Mouse (Mus musculus): ENCODE results near the gene Cyb561d2.

Cyb561d2 gene

DNA sequence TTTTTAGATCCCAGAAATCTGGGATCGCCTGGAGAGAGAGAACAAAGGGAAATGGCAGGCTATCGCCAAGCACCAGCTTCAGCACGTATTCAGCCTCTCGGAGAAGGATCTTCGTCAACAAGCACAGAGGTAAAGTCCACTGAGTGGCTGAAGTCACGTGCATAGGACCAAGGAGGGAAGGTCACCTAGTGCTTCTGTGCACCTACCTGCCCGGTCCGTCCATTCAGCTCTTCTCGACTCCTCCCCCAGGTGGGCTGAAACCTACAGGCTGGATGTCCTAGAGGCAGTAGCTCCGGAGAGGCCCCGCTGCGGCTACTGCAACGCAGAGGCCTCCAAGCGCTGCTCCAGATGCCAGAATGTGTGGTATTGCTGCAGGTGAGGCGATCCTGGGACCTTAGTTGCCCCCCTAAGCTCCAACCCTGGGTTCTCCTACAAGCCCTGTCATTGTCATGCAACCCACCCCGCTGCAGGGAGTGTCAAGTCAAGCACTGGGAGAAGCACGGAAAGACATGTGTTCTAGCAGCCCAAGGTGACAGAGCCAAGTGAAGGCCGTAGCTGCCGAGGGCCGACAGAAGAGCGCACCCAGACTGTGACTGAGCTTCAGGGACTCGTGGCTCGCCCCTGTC, 8.6 kb upstream of the Cyb561d2 start:
- no peak for DNase-seq (ENCODE audit: low spot score in 2 of 2)

DNA sequence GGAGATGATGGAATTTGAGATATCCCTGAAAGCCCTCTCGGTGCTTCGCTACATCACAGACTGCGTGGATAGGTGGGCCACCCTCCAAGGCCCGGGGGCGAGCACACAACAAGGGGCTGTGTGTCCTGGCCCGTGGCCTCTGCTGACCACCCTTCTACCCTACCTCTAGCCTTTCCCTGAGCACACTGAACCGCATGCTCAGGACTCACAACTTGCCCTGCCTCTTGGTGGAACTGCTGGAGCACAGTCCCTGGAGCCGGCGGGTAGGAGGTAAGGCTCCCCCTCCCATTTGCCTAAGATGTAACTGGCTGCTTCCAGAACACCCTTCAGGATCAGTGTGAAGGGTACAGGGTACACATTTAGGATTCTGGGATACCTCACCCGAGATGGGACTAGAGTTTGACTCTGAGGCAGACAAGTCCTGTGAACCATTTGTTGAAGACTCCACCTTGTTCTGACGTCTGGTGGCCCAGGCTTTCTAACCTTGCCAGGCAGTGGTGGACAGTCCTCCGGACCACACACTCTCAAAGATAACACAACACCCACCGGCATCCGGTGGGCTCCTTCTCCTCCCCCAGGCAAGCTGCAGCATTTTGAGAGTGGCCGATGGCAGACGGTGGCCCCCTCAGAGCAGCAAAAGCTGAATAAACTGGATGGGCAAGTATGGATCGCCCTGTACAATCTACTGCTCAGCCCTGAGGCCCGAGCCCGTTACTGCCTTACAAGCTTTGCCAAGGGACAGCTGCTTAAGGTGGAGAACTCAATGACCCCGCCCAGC, 7.5 kb upstream of the Cyb561d2 start:
- DNase-seq (ENCODE audit: low spot score in 2 of 2): no peak

DNA sequence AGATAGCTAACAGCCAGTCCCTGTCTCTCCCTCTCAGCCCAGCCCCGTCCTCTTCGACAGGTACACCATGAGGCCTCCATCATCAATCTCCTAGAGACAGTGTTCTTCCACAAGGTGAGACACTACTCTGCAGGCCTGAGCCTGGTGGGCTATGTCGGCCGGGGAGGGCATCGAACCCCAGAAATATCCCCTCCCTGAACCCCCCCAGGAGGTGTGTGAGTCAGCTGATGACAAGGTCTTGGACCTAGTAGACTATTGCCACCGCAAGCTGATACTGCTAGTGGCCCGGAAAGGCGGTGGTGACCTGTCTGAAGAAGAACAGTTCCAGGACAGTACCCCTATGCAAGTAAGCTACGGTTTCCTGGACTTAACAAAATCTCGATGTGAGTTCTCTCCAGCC, 6.8 kb upstream of the Cyb561d2 start:
- no peak for DNase-seq (ENCODE audit: low spot score in 2 of 2)

DNA sequence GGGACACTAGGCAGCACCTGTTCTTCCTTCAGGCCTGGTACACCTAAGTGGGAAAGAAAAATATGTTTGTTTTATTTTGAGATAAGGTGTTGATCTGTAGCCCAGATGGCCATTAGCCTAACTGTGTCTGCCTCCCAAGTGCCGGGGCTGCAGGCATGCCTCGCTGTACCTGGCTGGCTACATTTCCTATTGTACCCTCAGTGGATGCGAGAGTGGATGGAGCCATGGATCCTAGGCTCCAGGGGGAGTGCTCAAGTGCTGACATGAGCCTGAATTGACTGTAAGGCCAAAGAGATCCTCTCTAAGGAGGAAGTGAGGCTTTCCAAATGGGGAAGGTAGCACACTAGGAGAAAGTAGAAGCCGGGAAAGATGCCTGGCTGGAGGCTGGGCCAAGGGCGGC, 6.0 kb upstream of the Cyb561d2 start:
- DNase-seq (ENCODE audit: low spot score in 2 of 2): no peak

DNA sequence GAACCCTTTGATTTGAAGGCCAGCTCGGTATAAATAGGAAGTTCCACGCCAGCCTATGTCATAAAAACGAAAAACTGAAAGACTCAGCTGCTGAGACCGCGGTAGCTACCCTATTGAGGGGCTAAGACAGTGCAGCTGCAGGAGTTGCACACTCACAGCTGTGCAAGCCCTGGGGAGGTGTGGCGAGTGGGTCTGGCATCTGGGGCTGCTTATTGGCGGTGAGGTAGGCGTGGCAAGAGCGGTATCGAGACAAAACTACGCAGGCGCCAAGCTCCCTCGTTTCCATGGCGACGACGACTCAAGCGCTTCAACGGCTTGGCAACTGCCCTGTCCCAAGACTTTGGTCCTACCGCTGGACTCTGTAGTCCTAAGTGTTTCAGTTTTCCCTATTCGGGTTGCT, 5.0 kb upstream of the Cyb561d2 start, which contains the start of gene Zmynd10:
Gene Zmynd10 (plus strand): TSS at position 273 of the 400 bp plus-strand sequence.
- DNase-seq (ENCODE audit: low spot score in 2 of 2): peak; percentile 69 to 82

DNA sequence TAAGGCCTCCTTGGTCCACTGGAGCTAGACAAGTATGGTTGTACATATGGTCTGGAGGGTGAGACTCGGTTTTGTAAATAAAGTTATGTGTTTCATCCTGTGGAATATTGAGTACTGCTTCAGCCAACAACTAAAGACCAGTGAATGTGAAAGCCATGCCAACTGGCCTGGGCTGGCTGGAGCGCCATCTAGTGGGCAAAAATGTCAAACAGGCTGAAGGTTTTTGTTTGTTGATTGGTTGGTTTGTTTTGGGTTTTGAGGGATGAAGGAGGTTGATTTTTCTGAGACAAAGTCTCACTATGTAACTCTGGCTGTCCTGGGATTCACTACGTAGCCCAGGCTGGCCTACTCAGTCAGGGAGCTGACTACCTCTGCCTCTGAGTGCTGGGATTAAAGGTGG, 3.6 kb upstream of the Cyb561d2 start:
- DNase-seq (ENCODE audit: low spot score in 2 of 2): peak; percentile 56 to 80

DNA sequence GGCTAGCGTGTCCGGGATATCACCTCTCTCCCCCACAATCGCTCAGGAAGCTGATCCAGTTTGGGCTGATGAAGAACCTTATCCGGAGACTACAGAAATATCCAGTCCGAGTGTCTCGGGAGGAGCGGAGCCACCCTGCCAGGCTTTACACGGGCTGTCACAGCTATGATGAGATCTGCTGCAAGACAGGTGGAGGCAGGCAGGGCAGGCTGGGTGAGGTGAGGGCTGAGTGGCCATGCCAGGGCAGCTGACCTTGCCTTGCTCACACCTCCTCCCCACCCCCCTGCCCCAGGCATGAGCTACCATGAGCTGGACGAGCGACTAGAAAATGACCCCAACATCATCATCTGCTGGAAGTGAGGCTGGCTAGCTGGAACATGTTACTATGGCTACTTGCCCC, 3.2 kb upstream of the Cyb561d2 start:
- DNase-seq (ENCODE audit: low spot score in 2 of 2): no peak

DNA sequence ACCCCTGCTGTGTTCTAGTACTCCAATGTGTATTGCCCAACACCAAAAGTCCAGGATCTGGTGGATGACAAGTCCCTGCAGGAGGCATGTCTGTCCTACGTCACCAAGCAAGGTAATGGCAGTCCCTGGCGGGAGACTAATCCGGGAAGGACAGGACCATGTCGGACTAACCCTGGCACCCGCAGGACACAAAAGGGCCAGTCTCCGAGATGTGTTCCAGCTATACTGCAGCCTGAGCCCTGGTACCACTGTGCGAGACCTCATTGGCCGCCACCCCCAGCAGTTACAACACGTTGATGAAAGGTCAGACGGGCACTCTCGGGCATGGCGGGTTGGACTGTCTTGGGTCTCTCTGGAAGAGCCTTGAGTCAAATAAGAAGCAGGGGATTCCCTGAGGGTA, 2.7 kb upstream of the Cyb561d2 start:
- DNase-seq (ENCODE audit: low spot score in 2 of 2): no peak

DNA sequence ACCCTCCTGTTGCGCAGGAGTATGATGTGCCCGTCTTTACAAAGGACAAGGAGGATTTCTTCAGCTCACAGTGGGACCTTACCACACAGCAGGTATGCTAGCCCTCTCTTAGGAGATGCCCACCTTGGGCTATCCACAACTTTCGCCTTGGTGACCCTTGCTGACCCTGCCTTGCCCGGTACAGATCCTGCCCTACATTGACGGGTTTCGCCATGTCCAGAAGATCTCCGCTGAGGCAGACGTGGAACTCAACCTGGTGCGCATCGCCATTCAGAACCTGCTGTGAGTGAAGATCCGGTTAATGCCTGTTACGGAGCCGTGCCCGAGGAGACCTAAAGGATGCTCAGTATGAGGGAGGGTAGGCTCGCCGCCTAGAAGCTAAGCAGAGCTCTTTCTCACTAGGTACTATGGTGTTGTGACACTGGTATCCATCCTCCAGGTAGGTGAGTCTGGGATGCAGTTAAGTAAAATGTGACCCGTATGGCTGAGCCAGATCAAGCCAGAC, 2.3 kb upstream of the Cyb561d2 start:
- DNase-seq (ENCODE audit: low spot score in 2 of 2): no peak

DNA sequence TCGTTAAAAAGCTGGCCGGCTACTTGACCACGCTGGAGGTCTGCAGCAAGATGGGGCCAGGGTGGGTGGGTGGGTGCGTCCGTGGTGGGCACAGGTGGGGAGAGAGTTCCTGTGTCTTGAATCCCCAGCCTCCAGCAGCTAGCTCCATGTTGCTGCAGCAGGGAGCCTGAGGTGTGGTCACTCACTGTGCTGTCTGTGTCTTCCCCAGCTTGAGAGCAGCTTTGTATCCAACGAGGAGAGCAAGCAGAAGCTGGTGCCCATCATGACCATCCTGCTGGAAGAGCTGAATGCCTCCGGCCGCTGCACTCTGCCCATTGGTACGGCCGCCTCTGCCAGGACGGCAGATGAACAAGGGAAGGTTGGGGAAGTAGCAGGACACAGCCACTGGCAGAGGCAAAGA, 1.3 kb upstream of the Cyb561d2 start:
- DNase-seq (ENCODE audit: low spot score in 2 of 2): no peak

DNA sequence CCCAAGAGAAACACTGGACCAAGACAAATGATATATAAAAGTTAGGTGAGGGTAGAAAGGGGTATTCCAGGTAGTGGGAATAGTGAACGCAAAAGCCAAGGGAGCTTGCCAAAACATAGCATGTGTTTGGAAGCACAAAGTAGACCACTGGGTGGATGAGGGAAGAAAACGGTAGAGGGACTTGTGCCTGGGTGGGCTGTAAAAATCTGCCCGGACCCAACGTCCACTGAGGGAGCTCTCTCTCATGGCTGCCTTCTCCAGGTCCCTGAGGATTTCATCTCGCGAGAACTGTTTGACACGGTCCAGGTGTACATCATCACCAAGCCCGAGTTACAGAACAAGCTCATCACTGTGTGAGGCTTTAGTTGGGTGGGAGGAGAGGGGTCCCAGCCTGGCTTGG, 728 bp upstream of the Cyb561d2 start:
- no peak for DNase-seq (ENCODE audit: low spot score in 2 of 2)

DNA sequence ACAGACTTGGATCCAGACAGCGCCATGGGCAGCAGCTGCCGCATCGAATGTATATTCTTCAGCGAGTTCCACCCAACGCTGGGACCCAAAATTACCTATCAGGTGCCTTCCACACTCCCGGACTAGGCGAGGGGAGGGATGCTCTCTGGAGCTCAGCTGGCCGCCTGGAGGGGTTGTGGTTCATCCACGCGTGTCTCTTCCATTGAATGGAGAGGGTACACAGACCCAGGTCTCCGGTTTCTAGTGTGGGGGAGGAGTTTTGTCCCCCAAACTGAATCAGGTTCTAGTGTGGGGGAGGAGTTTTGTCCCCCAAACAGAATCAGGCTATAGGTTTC, 326 bp upstream of the Cyb561d2 start:
- no peak for DNase-seq (ENCODE audit: low spot score in 2 of 2)

DNA sequence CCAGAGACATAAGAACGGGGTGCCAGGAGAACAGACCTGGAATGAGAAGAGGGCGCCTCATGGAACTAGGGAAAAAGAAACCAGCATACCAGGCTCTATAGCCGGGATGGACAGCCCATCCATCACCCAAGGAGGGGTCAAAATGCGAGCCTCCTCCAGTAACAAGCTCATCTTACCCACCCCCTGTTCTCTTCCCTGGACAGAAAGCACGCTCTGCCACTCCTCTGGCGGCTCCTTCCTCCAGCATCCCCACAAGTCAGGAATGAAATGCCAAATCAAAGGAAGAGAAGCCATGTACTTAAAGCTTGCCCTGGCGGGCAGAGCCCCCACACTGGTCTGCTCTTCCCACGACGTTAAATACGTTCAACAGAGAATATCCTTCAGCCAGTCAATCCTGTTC, 988 bp downstream of the Cyb561d2 start:
- DNase-seq (ENCODE audit: low spot score in 2 of 2): no peak

DNA sequence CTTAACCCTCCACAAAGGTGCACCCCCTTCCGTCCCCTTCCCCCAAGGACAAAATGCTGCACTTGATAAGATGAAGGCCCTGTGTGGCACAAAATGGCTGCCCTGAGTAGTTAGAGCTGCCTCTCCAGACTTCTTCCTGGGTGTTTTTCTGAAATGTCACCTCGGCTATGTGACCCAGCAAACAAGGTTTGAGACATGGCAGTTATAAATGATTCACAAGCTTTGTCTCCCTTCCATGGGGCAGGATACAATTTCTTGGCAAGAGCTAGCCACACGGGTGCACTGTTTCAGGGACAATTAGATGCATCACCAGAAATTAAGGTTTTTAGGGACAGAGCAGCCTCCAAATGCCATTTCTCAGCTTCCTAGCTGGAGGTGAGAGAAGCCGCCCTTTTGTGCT, 1.6 kb downstream of the Cyb561d2 start:
- no peak for DNase-seq (ENCODE audit: low spot score in 2 of 2)

DNA sequence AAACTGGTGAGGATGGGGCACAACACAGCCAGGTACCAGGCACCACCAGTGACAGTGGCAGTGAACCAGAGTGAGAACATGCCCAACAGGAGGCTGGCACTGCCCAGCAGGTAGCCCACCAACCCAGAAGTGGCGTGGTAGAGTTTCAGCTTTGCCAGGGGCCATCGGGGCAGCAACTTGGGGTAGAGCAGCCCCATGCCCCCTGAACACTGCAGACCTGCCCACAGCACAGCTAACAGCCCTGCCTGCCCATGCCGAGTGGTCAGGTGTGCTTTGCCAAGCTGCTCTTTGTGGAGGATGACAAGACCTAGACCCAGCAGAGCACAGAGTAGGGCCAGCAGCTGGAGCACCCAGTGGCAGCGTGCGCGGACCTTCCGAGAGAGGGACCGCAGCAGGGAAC, 2.1 kb downstream of the Cyb561d2 start:
- DNase-seq (ENCODE audit: low spot score in 2 of 2): no peak

DNA sequence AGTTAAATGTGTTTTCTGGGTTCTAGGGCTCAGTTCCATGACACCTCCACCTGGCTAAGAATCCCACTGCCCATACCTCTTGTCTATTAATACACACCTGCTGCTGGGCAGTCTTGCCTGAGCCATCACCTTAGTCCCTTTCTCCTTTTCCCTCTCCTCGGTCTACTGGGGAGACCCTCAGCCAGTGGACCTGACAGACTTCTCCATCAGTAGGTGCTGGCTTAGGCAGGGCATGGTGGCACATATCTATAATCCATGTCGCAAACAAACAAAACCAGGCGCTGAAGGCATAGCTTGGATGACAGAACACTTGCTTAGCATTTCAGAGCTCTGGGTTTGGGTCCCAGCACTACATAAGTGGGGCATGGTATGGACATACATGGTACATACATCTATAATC, 3.3 kb downstream of the Cyb561d2 start:
- DNase-seq (ENCODE audit: low spot score in 2 of 2): no peak

DNA sequence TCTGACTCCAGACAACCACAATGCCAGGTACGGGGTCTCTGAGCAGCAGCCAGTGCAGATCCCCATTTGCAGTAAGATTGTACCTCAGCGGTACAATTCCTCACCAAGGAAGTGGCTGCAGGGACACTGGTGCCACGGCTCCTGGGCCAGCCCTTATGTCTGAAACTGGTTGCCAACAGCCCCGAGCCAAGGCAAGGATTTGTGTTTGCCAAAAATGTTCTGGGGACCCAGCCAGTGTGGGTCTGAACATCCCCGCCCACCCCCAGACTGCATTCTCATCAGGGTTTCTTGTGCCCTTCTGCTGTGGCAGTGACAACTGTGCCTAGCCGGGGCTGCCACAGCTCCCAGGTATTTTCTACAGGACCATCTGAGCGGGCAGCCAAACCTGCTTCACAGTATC, 3.8 kb downstream of the Cyb561d2 start:
- DNase-seq (ENCODE audit: low spot score in 2 of 2): no peak

DNA sequence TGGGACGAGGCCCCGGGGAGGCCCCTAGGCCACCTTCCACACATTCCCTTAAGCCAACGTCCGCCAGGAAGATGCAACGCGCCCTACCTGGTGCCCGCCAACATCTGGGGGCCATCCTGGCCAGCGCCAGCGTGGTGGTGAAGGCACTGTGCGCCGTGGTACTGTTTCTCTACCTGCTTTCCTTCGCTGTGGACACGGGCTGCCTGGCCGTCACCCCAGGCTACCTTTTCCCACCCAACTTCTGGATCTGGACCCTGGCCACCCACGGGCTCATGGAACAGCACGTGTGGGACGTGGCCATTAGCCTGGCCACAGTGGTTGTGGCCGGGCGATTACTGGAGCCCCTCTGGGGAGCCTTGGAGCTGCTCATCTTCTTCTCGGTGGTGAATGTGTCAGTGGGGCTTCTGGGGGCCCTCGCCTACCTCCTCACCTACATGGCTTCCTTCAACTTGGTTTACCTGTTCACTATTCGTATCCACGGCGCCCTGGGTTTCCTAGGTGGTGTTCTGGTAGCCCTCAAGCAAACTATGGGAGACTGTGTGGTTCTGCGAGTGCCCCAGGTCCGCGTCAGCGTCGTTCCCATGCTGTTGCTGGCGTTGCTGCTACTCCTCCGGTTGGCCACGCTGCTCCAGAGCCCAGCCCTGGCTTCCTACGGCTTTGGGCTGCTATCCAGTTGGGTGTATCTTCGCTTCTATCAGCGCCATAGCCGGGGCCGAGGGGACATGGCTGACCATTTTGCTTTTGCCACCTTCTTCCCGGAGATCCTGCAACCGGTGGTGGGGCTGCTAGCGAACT, 7.4 kb downstream of the Cyb561d2 start:
- peak in 1 of 2 experiments; percentile 25 for DNase-seq (ENCODE audit: low spot score in 2 of 2)

DNA sequence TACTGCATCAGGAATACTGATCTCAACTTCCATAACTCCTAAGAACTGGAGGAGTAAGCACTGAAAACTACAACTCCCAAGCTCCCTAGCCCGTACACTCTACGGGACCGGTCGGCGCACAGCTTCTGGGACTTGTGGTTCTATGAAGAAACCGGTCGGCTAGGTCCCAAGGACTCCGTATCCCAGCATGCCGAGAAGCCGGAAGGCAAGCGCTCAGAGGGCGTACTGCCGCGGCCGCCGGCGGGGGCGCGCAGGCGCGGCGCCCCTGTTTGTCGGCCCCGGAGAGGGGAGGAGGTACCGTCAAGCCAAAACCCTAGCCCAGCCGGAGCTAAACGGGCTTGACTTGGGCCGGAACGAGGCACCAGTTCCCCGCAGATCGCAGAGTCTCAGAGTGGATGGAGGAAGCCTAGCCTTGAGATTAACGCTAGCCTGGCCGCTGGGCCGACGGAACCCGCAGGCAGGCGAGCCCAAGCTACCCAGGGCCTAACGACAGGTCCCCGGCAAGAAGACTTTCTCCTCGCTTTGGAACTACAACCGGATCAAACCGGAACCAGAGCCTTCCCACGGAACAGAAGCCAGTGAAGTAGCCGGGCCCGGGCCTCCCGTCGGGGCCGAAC, 8.1 kb downstream of the Cyb561d2 start, which contains the start of gene Tmem115:
Gene Tmem115 (plus strand): TSS at position 155 of the 617 bp plus-strand sequence.
- peak; percentile 71 to 81 for DNase-seq (ENCODE audit: low spot score in 2 of 2)

DNA sequence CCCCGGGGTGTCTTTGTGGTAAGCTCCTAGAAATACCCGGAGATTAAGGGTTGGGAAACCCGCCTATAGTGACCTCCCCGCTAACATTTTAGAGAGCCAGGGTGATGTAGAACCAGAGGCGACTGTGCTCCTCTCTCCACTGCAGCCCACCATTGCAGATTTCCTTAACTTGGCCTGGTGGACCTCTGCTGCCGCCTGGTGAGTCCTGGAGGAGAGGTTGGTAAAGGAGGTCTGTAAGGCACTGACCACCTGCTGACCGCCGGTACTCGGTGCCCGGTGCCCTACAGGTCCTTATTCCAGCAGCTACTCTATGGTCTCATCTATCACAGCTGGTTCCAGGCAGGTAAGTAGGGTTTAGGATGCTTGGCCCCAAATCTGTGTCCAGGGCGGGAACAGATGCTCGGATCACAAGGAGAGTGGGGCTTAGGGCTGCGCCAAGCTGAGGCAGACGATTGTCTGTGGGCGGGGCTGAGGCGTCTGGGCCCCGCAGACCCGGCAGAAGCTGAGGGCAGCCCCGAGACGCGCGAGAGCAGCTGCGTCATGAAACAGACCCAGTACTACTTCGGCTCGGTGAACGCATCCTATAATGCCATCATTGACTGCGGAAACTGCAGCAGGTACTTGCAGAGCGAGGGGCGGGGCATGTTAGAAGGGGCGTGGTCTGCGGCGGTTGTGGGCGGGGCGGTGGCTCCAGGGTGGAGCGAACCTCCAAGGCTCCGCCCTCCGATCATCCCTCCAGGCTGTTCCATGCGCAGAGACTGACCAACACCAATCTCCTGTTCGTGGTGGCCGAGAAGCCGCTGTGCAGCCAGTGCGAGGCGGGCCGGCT, 15.6 kb downstream of the Cyb561d2 start:
- peak; percentile 66 to 70 for DNase-seq (ENCODE audit: low spot score in 2 of 2)

DNA sequence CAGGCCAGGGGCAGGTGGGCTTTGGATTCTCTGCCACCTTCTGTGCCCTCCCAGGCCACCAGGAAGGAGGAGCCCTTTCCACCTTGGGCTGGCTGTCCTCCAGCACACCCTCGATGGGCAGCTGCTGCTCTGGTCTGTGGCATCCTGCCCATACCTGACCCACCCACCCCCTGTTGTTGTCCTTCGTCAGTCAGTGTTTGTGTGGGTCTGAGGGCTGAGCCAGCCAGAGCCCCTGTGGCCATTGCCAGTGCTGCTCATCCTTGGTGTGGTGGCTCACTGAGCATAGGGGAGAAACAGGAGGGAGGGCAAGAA, 19.6 kb downstream of the Cyb561d2 start:
- no peak for DNase-seq (ENCODE audit: low spot score in 2 of 2)

Measured in spleen, postnatal 14 days (tissue).